Mouse (Mus musculus) adrenal gland, adult (tissue): Measurements from ENCODE around the gene Atp5s.

Experiments
- DNase-seq, 2 experiments: peaks; one replicate each; pipeline ENCODE4 v3.0.0; 2022 to 2023; ENCODE audit warnings: low spot score in 1 of 2; ENCODE audit not compliant: inconsistent age in 2 of 2

Gene Atp5s

DNA sequence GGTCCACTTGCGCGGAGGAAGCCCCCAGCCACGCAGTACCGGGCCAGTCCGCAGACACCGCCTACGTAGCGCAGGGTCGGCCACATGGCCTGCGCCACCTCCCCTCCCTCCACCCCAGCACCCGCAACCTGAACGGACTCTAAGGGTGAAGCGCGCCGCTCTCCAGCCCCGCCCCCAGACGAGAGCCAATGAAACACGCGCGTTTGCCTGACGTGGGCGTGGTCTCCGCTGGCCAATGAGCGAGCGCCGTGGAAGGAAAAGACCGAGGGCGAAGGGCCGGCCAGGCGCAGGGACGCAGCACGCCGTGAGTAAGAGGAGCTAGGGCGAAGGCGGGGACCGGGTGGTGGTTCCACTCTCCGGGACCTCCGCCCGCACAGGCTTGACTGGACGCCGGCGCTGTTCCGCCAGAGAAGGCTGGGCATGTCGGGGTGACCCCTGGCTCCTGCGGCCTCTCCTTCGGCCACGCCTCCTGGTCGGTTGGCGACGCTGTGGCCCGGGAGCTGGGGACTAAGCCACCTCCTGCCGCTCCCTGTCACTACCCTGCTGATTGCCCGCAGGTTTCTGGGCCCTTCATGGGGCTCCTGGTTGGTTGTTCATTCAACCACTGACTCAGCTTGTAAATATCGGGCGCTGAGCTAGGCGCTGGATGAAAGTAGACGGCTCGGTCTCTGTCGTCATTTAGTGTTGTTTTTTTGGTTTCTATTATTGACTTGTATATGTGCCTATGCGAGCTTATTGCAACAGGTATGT, at the start of gene Atp5s, which contains the start of gene L2hgdh:
Atp5s (plus strand) TSS at position 240 of the 750 bp plus-strand sequence.
L2hgdh (minus strand) TSS at position 163 of the 750 bp plus-strand sequence.
- peak; percentile 98 to 99 for DNase-seq

DNA sequence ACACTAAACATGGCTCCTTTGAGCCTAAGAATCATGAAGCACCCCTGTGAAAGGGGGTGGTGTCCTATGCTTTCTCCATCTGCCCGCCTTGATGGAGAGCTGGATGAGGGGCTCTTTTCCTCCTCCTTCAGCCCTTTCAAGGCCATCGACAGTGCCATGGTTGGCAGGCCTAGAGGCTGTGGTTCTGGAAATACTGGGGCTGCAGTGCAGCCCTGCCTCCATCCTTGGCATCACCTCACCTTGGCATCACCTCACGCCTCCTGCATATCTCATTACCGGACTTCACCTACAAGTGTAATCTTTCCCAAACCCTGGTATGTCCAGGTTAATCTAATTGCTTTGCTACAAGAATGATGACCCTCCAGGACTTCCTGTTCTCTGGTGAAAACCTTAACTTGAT, 48.6 kb upstream of the Atp5s start:
- no peak for DNase-seq

DNA sequence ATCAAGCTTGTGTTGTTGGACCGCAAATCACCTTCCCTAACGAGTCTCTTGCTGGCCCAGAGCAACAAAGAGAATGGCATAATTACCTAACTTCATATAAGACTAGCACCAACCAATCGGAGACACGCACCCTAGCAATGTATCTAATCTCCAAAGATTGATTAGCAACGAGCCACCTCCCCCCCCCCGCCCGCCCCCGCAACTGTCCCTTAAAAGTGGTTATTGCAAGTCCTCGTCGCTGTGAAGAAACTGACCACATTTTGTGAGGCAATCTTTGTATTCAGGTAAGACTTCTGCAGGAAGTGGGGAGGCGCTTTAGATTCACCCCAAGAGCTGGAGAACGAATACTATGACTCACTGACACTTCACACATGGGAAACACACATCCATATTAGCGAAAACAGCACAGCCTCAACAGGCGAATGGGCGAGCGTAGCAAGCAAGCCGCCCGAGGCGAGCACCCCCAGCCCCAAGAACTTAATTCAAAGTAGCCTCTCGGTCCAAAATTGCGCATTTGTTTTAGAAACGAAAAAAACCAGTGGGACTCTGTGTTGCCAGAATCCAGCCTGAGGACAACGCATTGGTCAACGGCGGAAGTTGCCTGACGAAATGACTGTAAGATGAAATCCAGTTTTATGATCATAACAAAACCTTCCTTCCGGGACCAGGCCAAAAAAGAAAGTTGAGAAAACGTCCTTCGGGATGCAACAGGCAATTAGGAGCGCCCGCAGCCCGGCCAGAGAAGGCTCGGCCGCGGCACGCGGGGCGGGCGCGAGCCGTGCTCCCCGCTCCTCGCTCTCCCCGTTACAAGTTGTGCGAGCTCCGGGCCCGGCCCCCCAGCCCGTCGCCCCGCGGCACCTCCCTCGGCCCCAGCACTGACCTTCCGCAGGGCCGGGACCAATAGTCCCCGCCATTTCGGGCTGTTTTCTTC, 43.9 kb upstream of the Atp5s start:
- DNase-seq = peak; percentile 66 to 91

DNA sequence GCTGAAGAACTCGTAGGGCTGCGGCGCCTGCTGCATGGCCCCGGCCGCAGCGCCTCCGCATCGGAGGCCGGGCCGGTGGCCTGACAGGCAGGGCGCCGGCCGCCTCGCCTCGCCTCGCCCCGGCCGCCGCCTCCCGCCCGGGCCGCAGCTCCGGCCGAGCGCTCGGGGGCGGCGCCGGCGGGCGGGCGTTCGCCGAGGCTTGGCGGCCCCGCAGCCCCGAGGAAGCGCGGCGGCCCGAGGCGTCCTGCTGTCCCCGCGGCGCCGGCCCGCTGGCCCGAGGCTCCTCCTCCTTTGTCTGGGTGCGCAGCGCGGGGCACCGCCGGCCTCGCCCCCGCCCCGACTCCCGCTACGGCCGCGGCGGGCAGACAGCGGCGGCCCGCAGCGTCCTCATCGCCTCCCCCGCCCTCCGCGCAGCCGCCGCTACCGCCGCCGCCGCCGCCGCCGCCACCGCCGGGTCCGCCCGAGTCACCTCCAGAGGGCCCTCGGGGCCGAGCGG, 43.1 kb upstream of the Atp5s start, which contains the start of gene Sos2:
Sos2 (minus strand) TSS at position 287 of the 496 bp plus-strand sequence.
- DNase-seq = peak; percentile 79 to 86

DNA sequence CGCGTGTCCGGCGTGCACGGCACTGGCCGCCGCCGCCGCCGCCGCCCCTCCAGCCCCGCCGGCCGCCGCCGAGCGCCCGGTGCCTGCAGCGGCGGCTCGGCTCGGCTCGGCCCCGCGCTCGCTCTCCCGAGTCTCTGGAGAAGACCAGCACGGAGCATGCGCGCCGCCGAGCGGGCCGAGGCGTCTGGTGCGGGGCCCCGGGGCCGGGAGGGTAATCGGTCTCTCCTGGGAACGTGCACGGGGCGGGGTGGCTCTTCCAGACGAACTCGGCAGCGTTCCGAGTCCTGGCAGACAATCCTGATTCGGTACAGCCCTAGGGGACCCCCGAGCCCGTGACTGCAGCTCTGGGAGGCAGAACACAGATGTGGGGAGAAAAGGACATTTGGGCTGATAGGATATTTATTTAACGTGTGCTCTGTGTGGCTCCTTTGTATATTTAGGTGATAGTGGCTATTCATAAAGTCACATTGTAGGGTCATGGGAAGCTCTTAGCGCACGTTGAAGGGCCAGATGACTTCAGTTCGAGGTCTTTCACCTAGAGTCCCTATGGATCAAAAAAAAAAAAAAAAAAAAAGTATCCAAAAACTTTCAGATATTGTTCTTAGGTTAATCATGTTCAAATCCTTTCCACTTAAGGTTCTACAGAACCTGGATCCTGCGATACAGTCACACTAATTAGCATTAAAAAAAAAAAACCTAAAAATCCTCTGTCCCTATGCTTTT, 42.5 kb upstream of the Atp5s start:
- peak; percentile 91 to 95 for DNase-seq

DNA sequence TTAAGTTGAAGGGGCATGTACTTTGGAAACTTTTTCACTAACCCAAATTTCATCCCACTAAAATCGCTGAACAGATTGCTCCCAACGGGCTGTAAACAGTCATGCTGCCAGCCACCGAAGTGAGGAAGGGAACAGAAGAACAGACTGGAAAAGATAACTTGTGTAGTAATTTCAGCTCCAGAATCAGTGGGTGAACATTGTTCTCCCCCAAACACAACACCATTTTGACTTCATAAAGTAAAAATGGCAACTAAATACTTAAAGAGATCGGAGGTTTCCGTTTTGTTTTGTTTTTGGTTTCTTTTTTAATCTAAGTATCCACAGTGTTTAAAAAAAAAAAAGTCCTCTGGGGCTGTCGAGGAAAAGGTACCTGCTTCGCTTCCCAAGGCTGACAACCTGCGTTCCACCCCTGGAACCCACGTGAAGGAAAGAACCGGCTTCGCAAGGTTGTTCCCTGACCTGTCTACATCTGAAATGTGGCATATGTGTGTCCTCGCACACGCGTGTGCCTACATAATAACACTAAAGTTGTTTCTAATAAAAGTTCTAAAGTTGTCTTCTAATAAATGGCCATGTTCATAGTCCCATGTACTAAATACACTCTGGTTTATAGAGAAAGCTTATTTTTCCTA, 41.8 kb upstream of the Atp5s start:
- peak in 1 of 2 experiments; percentile 71 for DNase-seq

DNA sequence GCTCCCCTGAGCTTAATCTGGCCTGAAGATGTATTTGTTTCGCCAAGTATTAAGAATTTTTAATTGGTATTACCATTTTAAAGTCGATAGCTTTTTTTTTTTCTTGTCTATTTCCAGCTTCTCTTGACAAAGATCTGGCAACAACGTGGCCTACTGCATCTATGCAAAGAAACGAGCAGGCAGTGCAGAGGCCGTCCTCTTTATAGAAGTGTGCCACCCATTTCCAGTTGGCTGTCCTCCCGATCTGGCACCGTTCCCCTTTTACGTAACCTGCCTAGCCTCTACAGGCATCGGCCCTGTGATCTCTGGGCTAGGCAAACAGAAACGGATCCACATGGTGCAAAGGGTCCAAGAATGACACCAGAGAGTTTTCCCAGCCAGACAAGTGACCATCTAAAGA, 41.2 kb upstream of the Atp5s start:
- peak; percentile 91 to 96 for DNase-seq

DNA sequence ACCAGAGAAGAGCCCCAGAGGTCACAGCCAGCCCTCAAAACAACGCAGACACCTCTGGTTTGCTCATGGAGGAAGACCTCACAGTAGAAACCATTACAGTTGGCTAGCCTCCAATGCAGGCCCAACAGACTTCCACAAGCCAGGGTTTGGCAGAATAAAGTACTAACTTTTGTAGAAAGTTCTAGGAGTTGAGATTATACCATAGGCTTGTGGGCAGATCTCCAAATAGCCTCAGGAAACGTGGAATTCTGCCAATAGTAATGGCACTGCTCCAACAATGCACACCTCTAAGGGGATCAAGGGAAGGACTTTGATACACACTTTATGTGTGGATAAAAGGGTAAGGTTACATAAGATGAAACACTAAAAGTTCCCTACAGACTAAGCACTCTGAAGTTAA, 36.4 kb upstream of the Atp5s start:
- peak in 1 of 2 experiments; percentile 47 for DNase-seq

DNA sequence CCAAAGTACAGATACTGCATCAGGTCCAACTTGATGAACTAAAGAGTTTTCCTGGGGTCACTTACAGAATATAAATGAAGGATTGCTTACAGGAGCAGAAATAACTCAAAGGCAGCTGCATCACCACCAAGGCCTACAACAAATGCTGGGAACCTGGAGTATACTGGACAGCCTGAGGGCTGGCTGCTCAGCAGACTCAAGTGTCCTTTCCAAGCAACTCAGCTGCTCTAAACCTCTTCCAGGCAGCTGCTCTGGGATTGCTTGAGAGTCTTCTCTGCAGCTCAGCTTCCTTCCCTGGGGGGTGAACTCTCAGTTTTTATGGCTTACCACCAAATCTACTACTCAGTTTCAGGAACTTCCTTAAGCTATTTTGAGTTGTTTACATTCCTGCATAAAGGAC, 35.7 kb upstream of the Atp5s start:
- DNase-seq = no peak

DNA sequence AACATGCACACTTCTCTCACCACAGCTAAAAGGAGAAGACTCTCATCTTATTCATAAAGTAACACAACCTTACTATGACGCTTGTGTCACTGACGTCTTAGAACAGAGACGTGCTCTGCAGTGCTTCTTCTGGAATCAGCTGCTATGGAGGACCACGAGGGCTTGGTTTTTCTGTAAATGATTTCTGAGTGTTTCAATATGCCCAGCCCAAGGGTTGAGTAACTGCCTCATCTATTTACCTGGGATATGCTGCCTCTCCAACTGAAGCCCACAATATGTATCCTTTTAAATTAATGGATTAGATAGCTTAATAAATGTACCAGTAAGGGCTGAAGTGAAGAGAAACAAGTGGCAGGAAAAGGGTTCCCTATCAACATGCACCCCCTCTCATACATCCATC, 34.0 kb upstream of the Atp5s start:
- no peak for DNase-seq

DNA sequence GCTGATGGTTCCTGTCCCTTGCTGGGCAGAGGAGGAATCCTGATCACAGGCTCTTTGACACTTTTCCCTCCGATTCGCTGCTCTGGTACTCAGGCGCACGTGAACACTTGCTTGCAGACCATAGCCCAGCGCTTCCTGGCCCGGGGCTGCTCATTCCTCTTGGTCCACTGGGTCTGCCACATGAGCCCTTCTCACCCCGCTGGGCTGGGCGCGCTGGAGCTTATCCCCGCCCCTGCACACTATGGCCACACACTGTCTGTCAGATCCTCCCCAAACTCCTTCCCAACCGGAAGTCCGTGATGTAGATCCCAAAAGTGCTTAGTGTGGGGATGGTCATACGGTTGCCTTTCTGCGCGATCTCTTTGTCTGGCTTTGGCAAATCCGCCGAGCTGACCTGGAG, 31.3 kb upstream of the Atp5s start:
- no peak for DNase-seq

DNA sequence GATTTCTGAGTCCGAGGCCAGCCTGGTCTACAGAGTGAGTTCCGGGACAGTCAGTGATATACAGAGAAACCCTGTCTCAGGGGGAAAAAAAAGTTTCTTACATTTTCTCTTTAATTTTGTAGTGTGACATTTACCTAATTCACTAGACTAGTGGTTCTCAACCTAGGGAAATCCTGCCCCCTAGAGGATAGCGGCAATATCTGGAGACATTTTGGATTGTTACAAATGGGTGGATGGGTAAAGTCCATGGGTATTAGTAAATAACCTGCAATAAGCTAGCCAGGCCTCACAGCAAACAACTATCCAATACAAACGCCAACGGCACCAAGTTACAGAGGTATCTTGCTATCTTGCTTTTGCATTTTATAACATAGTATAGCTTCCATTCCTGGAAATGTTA, 28.0 kb upstream of the Atp5s start:
- peak; percentile 41 to 85 for DNase-seq

DNA sequence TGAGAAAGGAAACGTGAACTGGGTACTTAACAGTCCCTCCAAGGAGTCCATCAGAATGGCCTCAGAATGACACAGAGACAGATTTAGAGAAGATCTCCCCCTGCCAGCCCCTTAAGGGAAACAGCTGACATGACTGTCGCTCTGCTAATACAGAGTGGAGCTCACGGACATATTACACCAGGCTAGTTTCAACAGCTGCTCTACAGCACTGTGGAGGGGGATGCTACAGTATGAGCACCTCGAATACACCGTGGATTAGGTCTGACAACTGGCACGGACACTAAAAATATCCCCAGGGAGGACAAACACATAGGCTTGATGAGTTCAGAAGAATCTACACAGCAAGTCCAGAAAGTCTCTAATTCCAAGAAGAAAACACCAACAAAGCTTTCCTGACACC, 26.4 kb upstream of the Atp5s start:
- no peak for DNase-seq

DNA sequence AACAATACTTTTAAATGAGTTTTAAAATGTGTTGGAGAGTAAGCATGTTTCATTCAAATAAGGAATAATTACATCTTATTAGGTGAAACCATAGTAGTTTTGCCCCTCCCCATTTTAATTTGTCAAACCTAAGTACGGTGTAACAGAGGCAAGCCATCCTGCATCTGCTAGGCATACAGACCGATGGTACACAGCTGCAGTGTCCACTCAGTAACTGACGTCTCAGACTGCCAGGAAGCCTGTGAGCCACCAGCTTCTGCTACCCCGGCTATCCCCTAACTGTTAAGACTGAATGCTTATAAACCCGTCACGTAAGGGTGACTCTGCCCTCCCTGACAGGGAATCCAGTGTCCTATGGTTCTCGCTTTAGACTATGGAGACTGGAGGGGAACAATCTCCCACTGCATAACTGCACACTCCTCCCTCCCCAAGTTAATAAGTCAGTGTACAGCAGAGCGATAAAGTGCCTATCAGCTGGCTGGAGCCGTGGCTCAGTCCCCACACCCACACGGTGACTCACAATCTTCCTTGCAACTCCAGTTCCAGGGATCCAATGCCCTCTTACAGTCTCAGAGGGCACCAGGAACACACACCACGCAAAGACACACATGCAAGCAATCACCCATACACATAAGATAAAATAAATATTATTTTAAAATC, 19.8 kb upstream of the Atp5s start:
- peak in 1 of 2 experiments; percentile 40 for DNase-seq

DNA sequence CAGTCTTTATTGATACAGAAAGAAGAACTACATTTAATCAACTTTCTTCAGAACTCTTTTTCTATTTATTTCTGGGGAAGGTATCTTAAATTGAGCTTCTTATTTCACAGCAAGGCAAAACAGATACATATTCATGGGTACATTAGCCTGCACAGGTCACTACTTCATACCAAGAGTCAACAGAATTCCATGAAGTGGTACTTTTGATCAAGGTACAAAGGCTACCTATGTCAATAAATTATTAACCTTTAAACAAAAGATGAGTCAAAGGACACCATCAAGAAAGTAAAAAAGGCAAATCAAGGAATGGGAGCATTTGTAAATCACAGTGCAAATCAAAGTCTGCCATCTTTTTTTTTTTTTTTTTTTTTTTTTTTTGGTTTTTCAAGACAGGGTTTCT, 11.1 kb upstream of the Atp5s start:
- no peak for DNase-seq

DNA sequence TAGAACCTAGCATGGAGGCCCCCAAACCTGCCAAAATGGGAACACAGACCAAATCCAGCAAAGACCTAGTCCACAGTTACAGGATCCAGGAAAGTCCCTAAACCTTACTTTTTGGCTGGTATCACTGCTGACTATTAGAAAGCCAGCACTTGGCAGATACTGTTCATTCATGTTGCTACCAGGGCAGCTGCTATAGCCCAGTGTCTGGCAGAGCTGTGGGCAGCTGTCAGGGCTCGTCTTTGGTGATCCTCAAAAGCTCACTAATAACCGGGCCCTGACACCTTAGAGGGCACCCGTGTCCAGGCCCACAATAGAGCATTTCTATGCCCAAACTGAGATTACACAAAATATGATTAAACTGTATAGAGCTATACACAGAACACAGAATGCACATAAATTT, 1.9 kb upstream of the Atp5s start:
- no peak for DNase-seq

DNA sequence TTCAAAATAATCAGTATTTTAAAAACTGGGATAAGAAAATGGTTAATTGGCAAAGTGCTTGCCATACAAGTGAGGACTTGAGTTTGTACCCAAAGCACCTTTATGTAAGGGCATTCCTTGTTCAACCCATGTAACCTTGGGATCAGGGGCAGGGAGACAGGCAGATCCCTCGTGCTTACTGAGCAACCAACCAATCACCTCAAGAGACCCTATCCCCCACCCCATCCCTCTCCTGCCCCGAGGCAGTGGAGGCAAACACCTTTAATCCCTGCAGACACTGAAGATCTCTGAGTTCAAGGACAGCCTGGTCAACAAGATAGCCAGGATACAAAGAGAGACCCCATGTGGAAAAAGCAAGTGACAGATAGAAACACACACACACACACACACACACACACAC, 1.4 kb upstream of the Atp5s start:
- DNase-seq = peak in 1 of 2 experiments; percentile 29

DNA sequence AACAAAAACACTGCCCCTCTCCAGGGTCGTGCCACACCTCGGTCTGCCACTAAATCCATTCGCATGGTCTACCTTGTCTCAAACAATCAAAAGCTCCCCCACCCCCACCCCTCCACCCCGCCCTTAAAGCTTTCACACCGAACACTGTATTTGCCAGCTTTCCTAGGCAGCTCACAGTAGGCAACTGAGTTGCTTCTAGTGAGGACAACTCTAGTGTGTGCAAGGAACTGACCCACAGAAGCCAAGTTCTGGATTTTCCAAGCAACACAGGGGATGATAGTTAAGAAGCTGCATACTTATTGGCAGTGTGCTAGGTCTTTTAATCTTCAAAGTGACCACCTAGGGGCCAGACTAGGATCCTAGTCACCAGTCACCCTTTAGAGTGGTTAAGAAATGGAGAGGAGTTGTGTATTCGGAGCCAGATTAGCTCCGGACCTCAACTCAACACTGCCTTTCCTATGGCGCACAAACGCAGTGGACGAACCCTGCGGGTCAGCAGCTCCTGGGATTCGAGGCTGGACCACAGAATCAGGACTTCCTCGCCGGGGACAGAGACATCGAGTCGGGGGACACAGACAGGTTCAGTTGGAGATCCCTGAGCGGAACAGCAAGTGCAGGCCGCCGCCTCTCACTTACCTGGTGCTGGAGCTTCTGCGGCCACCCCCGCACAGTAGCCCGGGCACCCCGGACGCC, 586 bp upstream of the Atp5s start:
- DNase-seq = no peak

DNA sequence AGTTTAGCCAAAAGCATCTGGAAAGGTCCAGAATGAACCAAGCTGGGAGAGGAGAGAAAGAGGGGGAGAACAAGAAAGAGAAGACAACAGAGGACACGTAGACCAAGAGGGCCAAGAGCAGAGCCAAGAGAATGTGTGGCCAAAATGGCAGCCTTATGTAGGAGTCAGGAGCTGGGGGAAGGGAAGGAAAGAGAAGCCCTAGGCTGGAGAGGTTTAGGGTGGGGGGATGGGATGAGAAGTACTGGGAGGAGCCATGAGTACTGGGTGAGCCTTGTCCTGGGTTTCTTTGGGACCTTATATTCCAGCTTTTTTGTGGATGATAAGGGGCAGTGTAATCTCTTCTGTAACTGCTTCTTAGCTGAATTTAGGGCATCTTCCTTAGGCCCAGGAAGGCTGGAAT, 4.5 kb downstream of the Atp5s start:
- DNase-seq = no peak
